Mouse (Mus musculus): ENCODE measurements around the gene Nudt17.
"Not testable (repeated sequence)": the region's sequence is repeated elsewhere in the genome, so short reads cannot be mapped to it uniquely, and the experiment has no call there.

Nudt17 gene

GRCm38 (mm10) chr3:96673514-96673913 lies 34.8 kb downstream of the Nudt17 start:
- no peak for TF ChIP-seq NANOG (IDR thresholded peaks at IDR 0.05; ENCODE audit: borderline replicate concordance, low read length)
- no peak for TF ChIP-seq CTCF (conservative IDR thresholded peaks at IDR 0.05; ENCODE audit: low read length)
- no peak for TF ChIP-seq POU5F1 (IDR thresholded peaks at IDR 0.05; ENCODE audit: borderline replicate concordance, low read length)
- H3K27me3 ChIP-seq (ENCODE audit: insufficient read depth, low read length): peaks cover 9% of the 10 kb centered on the region; the same call in 1 of the 2 replicates
- H3K4me3 ChIP-seq (replicated peaks; ENCODE audit: low read length): peak overlapping the region; percentile 56
- H3K36me3 ChIP-seq (ENCODE audit: insufficient read depth, low read length): no peaks in the 10 kb centered on the region
- peaks cover 89% of the 10 kb centered on the region for H3K4me1 ChIP-seq (replicated peaks; ENCODE audit: low read depth, low read length)
- H3K9me3 ChIP-seq (ENCODE audit: low read length): no peaks in the 10 kb centered on the region

GRCm38 (mm10) chr3:96671519-96671918 lies 36.8 kb downstream of the Nudt17 start:
- TF ChIP-seq CTCF (conservative IDR thresholded peaks at IDR 0.05; ENCODE audit: low read length) (no peak), POU5F1 (IDR thresholded peaks at IDR 0.05; ENCODE audit: borderline replicate concordance, low read length) (no peak), NANOG (IDR thresholded peaks at IDR 0.05; ENCODE audit: borderline replicate concordance, low read length) (no peak)
- H3K9me3 ChIP-seq (ENCODE audit: low read length): no peaks in the 10 kb centered on the region
- no peaks in the 10 kb centered on the region for H3K36me3 ChIP-seq (ENCODE audit: insufficient read depth, low read length)
- peaks cover 70% of the 10 kb centered on the region for H3K4me1 ChIP-seq (replicated peaks; ENCODE audit: low read depth, low read length)
- no peak overlapping the region for H3K4me3 ChIP-seq (replicated peaks; ENCODE audit: low read length)
- H3K27me3 ChIP-seq (ENCODE audit: insufficient read depth, low read length): peaks cover 9% of the 10 kb centered on the region; the same call in 1 of the 2 replicates

- Histone ChIP-seq H3K4me1 (replicated peaks; ENCODE audit: low read depth, low read length) (peaks cover 56% of the 10 kb centered on the region), H3K4me3 (replicated peaks; ENCODE audit: low read length) (peak within 1 kb of the TSS; percentile 67), H3K27me3 (ENCODE audit: insufficient read depth, low read length) (peaks cover 9% of the 10 kb centered on the region; the same call in 1 of the 2 replicates), H3K9me3 (ENCODE audit: low read length) (no peaks in the 10 kb centered on the region), H3K36me3 (ENCODE audit: insufficient read depth, low read length) (no peaks in the 10 kb centered on the region)
- no peak for TF ChIP-seq CTCF (conservative IDR thresholded peaks at IDR 0.05; ENCODE audit: low read length)
- TF ChIP-seq NANOG (IDR thresholded peaks at IDR 0.05; ENCODE audit: borderline replicate concordance, low read length): no peak
- TF ChIP-seq POU5F1 (IDR thresholded peaks at IDR 0.05; ENCODE audit: borderline replicate concordance, low read length): no peak
Measured at GRCm38 (mm10) chr3:96669727-96670468, 38.5 kb downstream of the Nudt17 start, which contains the start of gene Ankrd35. Gene Ankrd35 (plus strand): TSS chr3:96670131.

GRCm38 (mm10) chr3:96668424-96669067 lies 39.8 kb downstream of the Nudt17 start:
- Histone ChIP-seq H3K27me3 (ENCODE audit: insufficient read depth, low read length) (peaks cover 9% of the 10 kb centered on the region; the same call in 1 of the 2 replicates), H3K9me3 (ENCODE audit: low read length) (no peaks in the 10 kb centered on the region), H3K4me3 (replicated peaks; ENCODE audit: low read length) (no peak overlapping the region), H3K4me1 (replicated peaks; ENCODE audit: low read depth, low read length) (peaks cover 49% of the 10 kb centered on the region), H3K36me3 (ENCODE audit: insufficient read depth, low read length) (no peaks in the 10 kb centered on the region)
- no peak for TF ChIP-seq NANOG (IDR thresholded peaks at IDR 0.05; ENCODE audit: borderline replicate concordance, low read length)
- TF ChIP-seq CTCF (conservative IDR thresholded peaks at IDR 0.05; ENCODE audit: low read length): no peak
- no peak for TF ChIP-seq POU5F1 (IDR thresholded peaks at IDR 0.05; ENCODE audit: borderline replicate concordance, low read length)

- H3K9me3 ChIP-seq (ENCODE audit: low read length): no peaks in the 10 kb centered on the region
- TF ChIP-seq NANOG (IDR thresholded peaks at IDR 0.05; ENCODE audit: borderline replicate concordance, low read length) (no peak), POU5F1 (IDR thresholded peaks at IDR 0.05; ENCODE audit: borderline replicate concordance, low read length) (no peak), CTCF (conservative IDR thresholded peaks at IDR 0.05; ENCODE audit: low read length) (peak; percentile 70)
- H3K27me3 ChIP-seq (ENCODE audit: insufficient read depth, low read length): peaks cover 9% of the 10 kb centered on the region; the same call in 1 of the 2 replicates
- H3K4me1 ChIP-seq (replicated peaks; ENCODE audit: low read depth, low read length): peaks cover 46% of the 10 kb centered on the region
- no peaks in the 10 kb centered on the region for H3K36me3 ChIP-seq (ENCODE audit: insufficient read depth, low read length)
- H3K4me3 ChIP-seq (replicated peaks; ENCODE audit: low read length): no peak overlapping the region
Measured at GRCm38 (mm10) chr3:96667316-96667715, 41.0 kb downstream of the Nudt17 start.

- peaks cover 43% of the 10 kb centered on the region for H3K4me1 ChIP-seq (replicated peaks; ENCODE audit: low read depth, low read length)
- peaks cover 9% of the 10 kb centered on the region; the same call in 1 of the 2 replicates for H3K27me3 ChIP-seq (ENCODE audit: insufficient read depth, low read length)
- H3K4me3 ChIP-seq (replicated peaks; ENCODE audit: low read length): no peak overlapping the region
- no peaks in the 10 kb centered on the region for H3K36me3 ChIP-seq (ENCODE audit: insufficient read depth, low read length)
- no peak for TF ChIP-seq CTCF (conservative IDR thresholded peaks at IDR 0.05; ENCODE audit: low read length)
- TF ChIP-seq NANOG (IDR thresholded peaks at IDR 0.05; ENCODE audit: borderline replicate concordance, low read length): no peak
- TF ChIP-seq POU5F1 (IDR thresholded peaks at IDR 0.05; ENCODE audit: borderline replicate concordance, low read length): no peak
- no peaks in the 10 kb centered on the region for H3K9me3 ChIP-seq (ENCODE audit: low read length)
Measured at GRCm38 (mm10) chr3:96666916-96667315, 41.4 kb downstream of the Nudt17 start.

GRCm38 (mm10) chr3:96665732-96666363 lies 42.5 kb downstream of the Nudt17 start:
- H3K27me3 ChIP-seq (ENCODE audit: insufficient read depth, low read length); H3K36me3 ChIP-seq (ENCODE audit: insufficient read depth, low read length); H3K4me3 ChIP-seq (replicated peaks; ENCODE audit: low read length); H3K9me3 ChIP-seq (ENCODE audit: low read length): not testable (repeated sequence)
- H3K4me1 ChIP-seq (replicated peaks; ENCODE audit: low read depth, low read length): peaks cover 32% of the 10 kb centered on the region

- Histone ChIP-seq H3K4me3 (replicated peaks; ENCODE audit: low read length) (peak overlapping the region; percentile 57), H3K36me3 (ENCODE audit: insufficient read depth, low read length) (no peaks in the 10 kb centered on the region), H3K27me3 (ENCODE audit: insufficient read depth, low read length) (no peaks in the 10 kb centered on the region; the same call in 1 of the 2 replicates), H3K4me1 (replicated peaks; ENCODE audit: low read depth, low read length) (peaks cover 15% of the 10 kb centered on the region), H3K9me3 (ENCODE audit: low read length) (no peaks in the 10 kb centered on the region)
- TF ChIP-seq POU5F1 (IDR thresholded peaks at IDR 0.05; ENCODE audit: borderline replicate concordance, low read length) (no peak), CTCF (conservative IDR thresholded peaks at IDR 0.05; ENCODE audit: low read length) (peak; percentile 91), NANOG (IDR thresholded peaks at IDR 0.05; ENCODE audit: borderline replicate concordance, low read length) (no peak)
Measured at GRCm38 (mm10) chr3:96663432-96664239, 44.7 kb downstream of the Nudt17 start.
